Mouse (Mus musculus) cortical plate, adult 2 months (tissue): ENCODE data around the gene Ccr7.

Source experiments
- CTCF ChIP-seq: fragments of 200-500 bp; IDR thresholded peaks from 2 replicates; pipeline ENCODE4 v1.5.1; 2011; ENCODE audit warnings: mild to moderate bottlenecking, control low read depth, low read length; ENCODE audit not compliant: insufficient read depth; ENCODE audit errors: extremely low read depth
- POLR2A ChIP-seq: fragments of 200-500 bp; IDR thresholded peaks from 2 replicates; pipeline ENCODE4 v1.6.1; 2011; ENCODE audit warnings: mild to moderate bottlenecking, low read length, control low read depth; ENCODE audit not compliant: insufficient read depth; ENCODE audit errors: extremely low read depth

DNA sequence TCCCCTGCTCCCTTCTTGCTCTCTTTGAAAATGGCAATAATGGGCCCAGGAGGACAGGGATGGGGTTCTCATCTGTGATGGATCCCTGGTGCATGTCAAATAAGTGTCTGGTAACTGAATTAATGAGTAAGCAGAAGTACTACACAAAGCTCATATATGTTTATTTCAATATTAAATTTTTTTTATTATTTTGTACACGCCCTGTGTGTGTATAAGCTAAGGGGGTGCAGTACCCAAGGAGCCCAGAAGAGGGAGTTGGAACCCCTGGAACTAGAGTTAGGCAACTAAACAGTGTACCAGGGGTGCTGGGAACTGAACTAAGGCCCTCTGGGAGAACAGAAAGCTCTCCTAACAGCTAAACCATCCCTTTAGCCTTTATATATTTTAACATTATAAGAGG lies 36.5 kb downstream of the Ccr7 start:
- TF ChIP-seq CTCF (no peak), POLR2A (no peak)
